Mouse (Mus musculus) embryonic facial prominence, embryonic 13.5 days (tissue): ENCODE data around the gene Nanos2. TPM values are rescaled to one million over a fixed set of nuclear protein-coding genes. Genes with fewer than 3 reads are reported as not detected.

Experiments used
- ATAC-seq: fragments of 200-750 bp; cut with Nextera tagmentation; 2 replicates; pipeline ENCODE4 v1.8.0; 2017; ENCODE audit warnings: low read depth; ENCODE audit not compliant: insufficient number of reproducible peaks, insufficient read depth, low FRiP score, low TSS enrichment
- H3K27ac ChIP-seq: fragments of 300-500 bp; sonication (generic); 2 replicates; pipeline ENCODE4 v1.5.1; 2015; ENCODE audit warnings: moderate library complexity, mild to moderate bottlenecking, inconsistent platforms
- H3K27me3 ChIP-seq: fragments of 300-500 bp; sonication (generic); 2 replicates; pipeline ENCODE4 v1.6.1; 2015; ENCODE audit warnings: mild to moderate bottlenecking, inconsistent platforms
- H3K36me3 ChIP-seq: fragments of 300-500 bp; sonication (generic); 2 replicates; pipeline ENCODE4 v1.6.1; 2015; ENCODE audit warnings: mild to moderate bottlenecking, inconsistent platforms
- H3K4me1 ChIP-seq: fragments of 300-500 bp; sonication (generic); 2 replicates; pipeline ENCODE4 v1.6.1; 2015; ENCODE audit warnings: inconsistent platforms
- H3K4me2 ChIP-seq: fragments of 300-500 bp; sonication (generic); 2 replicates; pipeline ENCODE4 v1.6.1; 2015; ENCODE audit warnings: moderate library complexity, mild to moderate bottlenecking, inconsistent platforms
- H3K4me3 ChIP-seq: fragments of 300-500 bp; sonication (generic); 2 replicates; pipeline ENCODE4 v1.5.1; 2015; ENCODE audit warnings: mild to moderate bottlenecking, inconsistent platforms
- H3K9ac ChIP-seq: fragments of 300-500 bp; sonication (generic); 2 replicates; pipeline ENCODE4 v1.6.1; 2015; ENCODE audit warnings: mild to moderate bottlenecking, inconsistent platforms
- H3K9me3 ChIP-seq: fragments of 300-500 bp; sonication (generic); 2 replicates; pipeline ENCODE4 v1.6.1; 2016; ENCODE audit warnings: inconsistent platforms
- WGBS: fragments of 180-500 bp; shearing (Covaris S2); methylation state at CpG from one replicate; pipeline ENCODE4 v1.1.7; 2015; ENCODE audit warnings: mixed read lengths; 5-methylcytosine and 5-hydroxymethylcytosine counted together
- polyA plus RNA-seq: library from polyadenylated mRNA; unstranded; fragments of >200 nt; fragmentation: Nextera tagmentation; extraction: Ambion mirVana; gene quantifications from 2 replicates; pipeline ENCODE4 v1.2.1, GENCODE M21; 2015

The Nanos2 gene
- polyA plus RNA-seq, 1 experiment from 2014 or later: not detected

- Histone ChIP-seq H3K27ac (no peak overlapping the region), H3K27me3 (peaks cover 98% of the 10 kb centered on the region), H3K4me2 (peak overlapping the region; percentile 34), H3K9ac (no peak overlapping the region), H3K36me3 (no peaks in the 10 kb centered on the region), H3K9me3 (no peaks in the 10 kb centered on the region), H3K4me1 (peaks cover 22% of the 10 kb centered on the region), H3K4me3 (peak overlapping the region; percentile 1; the same call in 1 of the 2 replicates)
- 1% methylated on average over 17 of the region's 17 CpGs for WGBS
- no peak for ATAC-seq
These were observed 24.9 kb upstream of the Nanos2 start for GRCm38 (mm10) chr7:18962171-18962792.

DNA sequence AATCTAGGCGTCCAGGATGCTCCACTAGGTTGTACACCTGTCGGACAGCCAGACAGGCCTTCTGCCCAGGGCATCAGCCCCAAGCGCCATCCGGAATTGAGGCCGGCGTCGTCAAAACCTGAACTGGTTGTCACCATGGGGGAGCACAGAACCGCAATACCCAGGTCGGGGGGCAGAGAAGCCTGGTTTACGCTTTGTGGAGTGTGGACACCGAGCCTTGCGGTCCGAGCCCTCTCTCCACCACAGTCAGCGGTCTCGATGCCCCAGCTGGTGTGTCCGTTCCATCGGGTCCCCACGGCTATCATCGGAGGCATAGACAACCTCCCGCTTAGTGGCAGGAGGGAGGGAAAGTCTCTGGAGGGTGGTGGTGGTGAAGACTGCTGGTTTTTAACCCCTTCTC lies 24.4 kb upstream of the Nanos2 start:
- WGBS: 1% methylated on average over 20 of the region's 20 CpGs
- H3K36me3 ChIP-seq: no peaks in the 10 kb centered on the region
- peaks cover 18% of the 10 kb centered on the region for H3K4me1 ChIP-seq
- H3K9me3 ChIP-seq: no peaks in the 10 kb centered on the region
- H3K4me3 ChIP-seq: peak overlapping the region; percentile 1; the same call in 1 of the 2 replicates
- no peak for ATAC-seq
- H3K9ac ChIP-seq: no peak overlapping the region
- H3K4me2 ChIP-seq: peak overlapping the region; percentile 34
- peaks cover 98% of the 10 kb centered on the region for H3K27me3 ChIP-seq
- no peak overlapping the region for H3K27ac ChIP-seq

DNA sequence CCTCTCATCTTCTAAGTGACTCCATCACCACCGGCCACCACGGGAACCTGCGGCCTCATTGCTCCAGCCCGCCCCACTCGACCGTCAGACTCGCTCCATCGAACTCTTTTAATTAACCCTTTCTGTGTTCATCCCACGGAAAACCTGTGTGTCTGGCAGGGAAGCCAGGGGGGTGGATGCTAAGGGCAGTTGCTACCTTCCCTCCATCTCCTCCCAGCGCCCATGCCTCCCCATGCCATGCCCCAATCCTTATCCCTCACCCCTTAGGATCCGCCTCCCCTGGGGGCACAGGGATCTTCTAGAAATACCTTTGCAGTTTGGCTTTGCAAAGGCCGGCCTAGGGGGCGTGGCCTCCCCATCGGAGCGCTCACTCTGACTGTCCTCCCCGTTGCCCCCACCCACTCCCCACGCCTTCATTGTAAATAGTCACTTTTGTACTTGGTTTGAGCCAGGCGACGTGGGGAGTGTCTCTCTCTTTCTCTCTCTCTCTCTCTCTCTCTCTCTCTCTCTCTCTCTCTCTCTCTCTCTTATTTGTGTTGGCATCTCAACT lies 23.8 kb upstream of the Nanos2 start:
- H3K4me3 ChIP-seq: no peak overlapping the region; the same call in 1 of the 2 replicates
- no peaks in the 10 kb centered on the region for H3K9me3 ChIP-seq
- peaks cover 14% of the 10 kb centered on the region for H3K4me1 ChIP-seq
- peak overlapping the region; percentile 34; the same call in 1 of the 2 replicates for H3K4me2 ChIP-seq
- no peak overlapping the region for H3K27ac ChIP-seq
- no peaks in the 10 kb centered on the region for H3K36me3 ChIP-seq
- no peak overlapping the region for H3K9ac ChIP-seq
- H3K27me3 ChIP-seq: peaks cover 93% of the 10 kb centered on the region
- no peak for ATAC-seq
- under 1% methylated on average over 19 of the region's 19 CpGs for WGBS

GRCm38 (mm10) chr7:18965312-18965711 lies 21.9 kb upstream of the Nanos2 start:
- Histone ChIP-seq H3K27me3 (peaks cover 79% of the 10 kb centered on the region), H3K9ac (no peak overlapping the region), H3K9me3 (no peaks in the 10 kb centered on the region), H3K4me1 (peaks cover 11% of the 10 kb centered on the region), H3K36me3 (no peaks in the 10 kb centered on the region), H3K4me3 (no peak overlapping the region), H3K4me2 (no peak overlapping the region), H3K27ac (no peak overlapping the region)
- ATAC-seq: no peak
- WGBS: 75% methylated on average over 5 of the region's 5 CpGs

DNA sequence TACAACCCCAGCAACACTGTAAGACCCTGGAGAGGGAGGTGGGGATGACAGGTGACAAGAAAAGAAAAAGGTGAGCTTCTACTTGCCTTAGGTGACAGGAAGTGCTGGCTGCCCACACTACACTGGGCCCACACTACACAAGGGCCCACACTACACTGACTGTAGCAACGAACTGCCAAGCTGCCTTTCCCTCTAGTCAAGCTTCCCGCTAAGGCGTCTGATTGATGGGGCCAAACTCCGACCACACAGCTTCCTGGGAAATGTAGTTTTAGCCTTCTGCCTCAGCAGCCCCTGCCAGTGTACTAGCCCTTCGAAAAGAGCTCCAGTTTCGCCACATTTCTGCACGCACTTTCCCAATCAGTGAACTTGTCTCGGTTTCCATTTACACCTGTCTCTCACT lies 19.6 kb upstream of the Nanos2 start:
- Histone ChIP-seq H3K4me2 (no peak overlapping the region), H3K9me3 (no peaks in the 10 kb centered on the region), H3K4me1 (peaks cover 8% of the 10 kb centered on the region), H3K4me3 (no peak overlapping the region), H3K9ac (no peak overlapping the region), H3K36me3 (no peaks in the 10 kb centered on the region), H3K27ac (no peak overlapping the region), H3K27me3 (peaks cover 56% of the 10 kb centered on the region)
- WGBS: 10% methylated on average over 8 of the region's 8 CpGs
- 0 out of 2 replicates have a peak, but pooled peaks have one; percentile 15 for ATAC-seq

GRCm38 (mm10) chr7:18970956-18971355 lies 16.2 kb upstream of the Nanos2 start:
- Histone ChIP-seq H3K4me3 (no peak overlapping the region), H3K9ac (no peak overlapping the region), H3K27ac (no peak overlapping the region), H3K4me2 (no peak overlapping the region), H3K9me3 (no peaks in the 10 kb centered on the region), H3K36me3 (no peaks in the 10 kb centered on the region), H3K4me1 (no peaks in the 10 kb centered on the region), H3K27me3 (peaks cover 29% of the 10 kb centered on the region)
- WGBS: 91% methylated on average over 3 of the region's 3 CpGs
- ATAC-seq: no peak

DNA sequence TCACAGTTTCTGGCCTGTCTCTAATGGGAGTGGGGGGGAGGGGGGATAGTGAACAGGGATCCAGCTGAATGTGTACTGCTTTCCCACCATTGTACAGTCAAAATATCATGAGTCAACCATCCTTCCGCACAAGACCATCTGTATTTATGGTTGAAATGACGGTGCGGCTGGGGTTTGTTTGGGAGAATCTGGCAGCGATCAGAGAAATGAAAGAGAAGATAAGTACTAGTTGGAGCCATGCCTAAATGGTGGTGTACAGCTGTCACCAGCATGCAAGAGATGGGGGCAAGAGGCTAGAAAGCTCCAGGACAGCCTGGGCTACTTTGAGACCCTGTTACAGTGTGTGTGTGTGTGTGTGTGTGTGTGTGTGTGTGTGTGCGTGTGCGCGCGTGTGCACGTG lies 8.8 kb upstream of the Nanos2 start:
- peaks cover 6% of the 10 kb centered on the region for H3K27me3 ChIP-seq
- H3K4me2 ChIP-seq: no peak overlapping the region
- no peak overlapping the region for H3K27ac ChIP-seq
- WGBS: 73% methylated on average over 9 of the region's 9 CpGs
- no peak overlapping the region for H3K4me3 ChIP-seq
- no peaks in the 10 kb centered on the region for H3K4me1 ChIP-seq
- H3K36me3 ChIP-seq: no peaks in the 10 kb centered on the region
- no peak for ATAC-seq
- no peak overlapping the region for H3K9ac ChIP-seq
- H3K9me3 ChIP-seq: no peaks in the 10 kb centered on the region

GRCm38 (mm10) chr7:18986503-18986902 lies 697 bp upstream of the Nanos2 start:
- Histone ChIP-seq H3K4me2 (no peak overlapping the region), H3K9me3 (no peaks in the 10 kb centered on the region), H3K9ac (no peak overlapping the region), H3K27ac (no peak overlapping the region), H3K4me1 (peaks cover 8% of the 10 kb centered on the region), H3K27me3 (peaks cover 8% of the 10 kb centered on the region), H3K36me3 (no peaks in the 10 kb centered on the region), H3K4me3 (no peak overlapping the region)
- no peak for ATAC-seq
- 81% methylated on average over 2 of the region's 2 CpGs for WGBS

DNA sequence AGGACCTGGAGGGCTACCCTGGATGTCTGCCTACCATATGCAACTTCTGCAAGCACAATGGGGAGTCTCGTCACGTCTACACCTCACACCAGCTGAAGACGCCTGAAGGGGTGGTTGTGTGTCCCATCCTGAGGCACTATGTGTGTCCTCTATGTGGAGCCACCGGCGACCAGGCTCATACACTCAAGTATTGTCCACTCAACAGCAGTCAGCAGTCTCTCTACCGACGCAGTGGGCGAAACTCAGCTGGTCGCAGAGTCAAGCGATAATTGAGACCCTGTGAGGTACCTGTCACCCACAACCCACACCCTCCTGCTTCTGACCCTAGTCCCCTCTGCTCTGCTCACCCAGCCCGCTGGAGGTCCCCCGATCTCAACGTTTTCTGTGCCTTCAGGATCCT lies 547 bp downstream of the Nanos2 start:
- 67% methylated on average over 13 of the region's 13 CpGs for WGBS
- Histone ChIP-seq H3K4me3 (no peak overlapping the region), H3K27ac (no peak overlapping the region), H3K4me2 (no peak overlapping the region), H3K4me1 (peaks cover 20% of the 10 kb centered on the region), H3K27me3 (peaks cover 20% of the 10 kb centered on the region), H3K9ac (no peak overlapping the region), H3K9me3 (no peaks in the 10 kb centered on the region), H3K36me3 (no peaks in the 10 kb centered on the region)
- ATAC-seq: no peak

GRCm38 (mm10) chr7:18988780-18989179 lies 1.6 kb downstream of the Nanos2 start:
- Histone ChIP-seq H3K36me3 (peaks cover 4% of the 10 kb centered on the region; the same call in 1 of the 2 replicates), H3K27ac (no peak overlapping the region), H3K9me3 (no peaks in the 10 kb centered on the region), H3K4me3 (no peak overlapping the region), H3K9ac (no peak overlapping the region), H3K4me2 (no peak overlapping the region), H3K4me1 (peaks cover 28% of the 10 kb centered on the region), H3K27me3 (peaks cover 30% of the 10 kb centered on the region)
- ATAC-seq: no peak
- WGBS: 64% methylated on average over 6 of the region's 6 CpGs

- WGBS: 3% methylated on average over 5 of the region's 5 CpGs
- H3K9me3 ChIP-seq: no peaks in the 10 kb centered on the region
- peak overlapping the region; percentile 59 for H3K4me3 ChIP-seq
- peak overlapping the region; percentile 51; the same call in 1 of the 2 replicates for H3K9ac ChIP-seq
- H3K4me1 ChIP-seq: peaks cover 28% of the 10 kb centered on the region
- no peak for ATAC-seq
- peaks cover 8% of the 10 kb centered on the region for H3K36me3 ChIP-seq
- H3K27me3 ChIP-seq: peaks cover 30% of the 10 kb centered on the region
- H3K4me2 ChIP-seq: peak overlapping the region; percentile 89
- H3K27ac ChIP-seq: peak overlapping the region; percentile 84
These were observed 2.8 kb downstream of the Nanos2 start for GRCm38 (mm10) chr7:18989995-18990394.

GRCm38 (mm10) chr7:18990601-18991295 lies 3.5 kb downstream of the Nanos2 start, which contains the start of gene Mypop:
Gene Mypop, plus strand, starts transcription at chr7:18991245.
- Histone ChIP-seq H3K4me1 (peaks cover 28% of the 10 kb centered on the region), H3K4me2 (peak within 1 kb of the TSS; percentile 89), H3K27me3 (peaks cover 30% of the 10 kb centered on the region), H3K36me3 (peaks cover 11% of the 10 kb centered on the region), H3K4me3 (peak within 1 kb of the TSS; percentile 59), H3K9ac (peak within 1 kb of the TSS; percentile 75), H3K9me3 (no peaks in the 10 kb centered on the region), H3K27ac (peak within 1 kb of the TSS; percentile 84)
- ATAC-seq: peak; percentile 90
- WGBS: under 1% methylated on average over 37 of the region's 37 CpGs
